19 mouse cellular contexts compared by ENCODE assay signal in genomic region chr5:30655526-30656195, GRCm38 (mm10). TPM values are rescaled to one million over a fixed set of nuclear protein-coding genes. Genes with fewer than 3 reads are reported as not detected.
DNase-seq lines count a peak whose midpoint lies in the region; ATAC-seq lines count a peak whose summit lies in the region.
"Had no signal": no experiment of that assay in that cellular context is flagged by ENCODE, and none has a peak within 500 bp of the region (broad histone marks: within the 10 kb centered on the region; RNA-seq: fewer than 3 reads in every experiment).

No protein-coding gene starts in this region.

- no peaks in the 10 kb centered on the region; the same call in 1 of the 2 replicates for H3K9me3 ChIP-seq in heart, embryonic 11.5 days (replicated peaks; ENCODE audit: control insufficient read depth, low read length)
- H3K9me3 ChIP-seq: embryonic facial prominence, embryonic 10.5 days; embryonic facial prominence, embryonic 12.5 days; forebrain, embryonic 13.5 days; forebrain, embryonic 15.5 days had no signal

- H3K4me2 ChIP-seq in heart, embryonic 11.5 days: no peak overlapping the region
- H3K4me2 ChIP-seq: embryonic facial prominence, embryonic 12.5 days; forebrain, embryonic 13.5 days; forebrain, embryonic 15.5 days had no signal

- no peak overlapping the region for H3K4me3 ChIP-seq in heart, embryonic 11.5 days (ENCODE audit: low read depth, low read length)
- no peak overlapping the region for H3K4me3 ChIP-seq in macrophage (ENCODE audit: inconsistent target)
- H3K4me3 ChIP-seq: embryonic facial prominence, embryonic 10.5 days; embryonic facial prominence, embryonic 12.5 days; forebrain, embryonic 13.5 days; forebrain, embryonic 15.5 days had no signal

- no peak overlapping the region for H3K27ac ChIP-seq in heart, embryonic 11.5 days (ENCODE audit: low read depth, low read length)
- H3K27ac ChIP-seq in macrophage: peak overlapping the region; percentile 21
- H3K27ac ChIP-seq: embryonic facial prominence, embryonic 10.5 days; embryonic facial prominence, embryonic 12.5 days; forebrain, embryonic 13.5 days; forebrain, embryonic 15.5 days had no signal

- H3K27me3 ChIP-seq in heart, embryonic 11.5 days (ENCODE audit: control insufficient read depth, insufficient read depth, low read length): no peaks in the 10 kb centered on the region
- H3K27me3 ChIP-seq: embryonic facial prominence, embryonic 12.5 days; forebrain, embryonic 13.5 days; forebrain, embryonic 15.5 days had no signal

- DNase-seq in heart, adult 11 months: peak; percentile 90
- DNase-seq in 3T3-L1 (ENCODE audit: low read depth, low spot score): peak; percentile 54
- no peak for DNase-seq in urinary bladder, adult 2 months (ENCODE audit: low spot score)
- DNase-seq: adrenal gland, adult 2 months; adrenal gland, postnatal 10 days; adrenal gland, postnatal 25 days; cerebellum, adult 11-12 months; cerebellum, adult 2 months; cerebellum, adult 9-10 months; cerebellum, postnatal 10 days; cerebellum, postnatal 25 days; forebrain, postnatal 0 days had no signal

- H3K4me1 ChIP-seq in heart, embryonic 11.5 days (ENCODE audit: control insufficient read depth, insufficient read depth, low read length): 0 out of 2 replicates have a peak, but pooled peaks cover 2% of the 10 kb centered on the region
- H3K4me1 ChIP-seq: embryonic facial prominence, embryonic 10.5 days; embryonic facial prominence, embryonic 12.5 days; forebrain, embryonic 13.5 days; forebrain, embryonic 15.5 days had no signal

- peaks cover 6% of the 10 kb centered on the region for H3K36me3 ChIP-seq in heart, embryonic 11.5 days (ENCODE audit: control insufficient read depth, insufficient read depth, low read length)
- peaks cover 68% of the 10 kb centered on the region for H3K36me3 ChIP-seq in macrophage (ENCODE audit: inconsistent target)

- no peak for ATAC-seq in heart, embryonic 11.5 days (replicated peaks; ENCODE audit: insufficient number of reproducible peaks, low FRiP score, low TSS enrichment)
- ATAC-seq: forebrain, embryonic 13.5 days; forebrain, embryonic 15.5 days; forebrain, postnatal 0 days had no signal

- peaks cover 45% of the 10 kb centered on the region for H3K79me2 ChIP-seq in macrophage (ENCODE audit: inconsistent target)

- no peak overlapping the region for H3K9ac ChIP-seq in heart, embryonic 11.5 days (ENCODE audit: low read depth, low read length)
- H3K9ac ChIP-seq: embryonic facial prominence, embryonic 12.5 days; forebrain, embryonic 13.5 days; forebrain, embryonic 15.5 days; forebrain, postnatal 0 days had no signal

- 87% methylated on average over 6 of the region's 6 CpGs for WGBS in heart, embryonic 11.5 days (ENCODE audit: insufficient replicate concordance)
- 81% methylated on average over 6 of the region's 6 CpGs for WGBS in macrophage (ENCODE audit: missing documents)

RNA-seq across cellular contexts. Expression of gene Slc35f6, which starts 7.9 kb away (rescaled TPM):
- 21.6 and 22.9 TPM in 2 replicates for polyA plus RNA-seq in heart, embryonic 11.5 days (2014; fragmentation: Nextera tagmentation; extraction: Ambion mirVana)
- total RNA-seq in macrophage (2018; cell fraction: chromatin; rRNA removed): 100 to 1,000 TPM in 25 of 26 experiments, 10 to 100 TPM in 1; 89.4 to 417 (median 226) TPM
- 100 to 1,000 TPM in 15 of 26 experiments, 10 to 100 TPM in 11; 77.4 to 164 (median 107) TPM for total RNA-seq in macrophage (2018; cell fraction: cytosol; rRNA removed)
- 100 to 1,000 TPM; 104 to 421 (median 208) TPM for total RNA-seq in macrophage (2018; cell fraction: nucleus; rRNA removed)
- polyA plus RNA-seq in macrophage (2018): 88.8 to 137 TPM (median 120 TPM) in 3 replicates
- polyA plus RNA-seq in urinary bladder, adult 2 months (2012; rRNA removed): 51.3 and 51.9 TPM in 2 replicates

RNA-seq across cellular contexts. Expression of gene Cenpa, which starts 10.9 kb away (rescaled TPM):
- polyA plus RNA-seq in heart, embryonic 11.5 days (2014; fragmentation: Nextera tagmentation; extraction: Ambion mirVana): 296 and 306 TPM in 2 replicates
- 100 to 1,000 TPM in 9 of 26 experiments, 10 to 100 TPM in 11, 1 to 10 TPM in 6; 3.6 to 520 (median 18.9) TPM for total RNA-seq in macrophage (2018; cell fraction: chromatin; rRNA removed)
- 100 to 1,000 TPM in 7 of 26 experiments, 10 to 100 TPM in 6, 1 to 10 TPM in 13; 3.0 to 146 (median 43.9) TPM for total RNA-seq in macrophage (2018; cell fraction: cytosol; rRNA removed)
- total RNA-seq in macrophage (2018; cell fraction: nucleus; rRNA removed): 100 to 1,000 TPM in 7 of 26 experiments, 10 to 100 TPM in 8, 1 to 10 TPM in 11; 2.4 to 452 (median 24.4) TPM
- 14.0 to 121 TPM (median 41.5 TPM) in 3 replicates for polyA plus RNA-seq in macrophage (2018)
- 7.9 and 9.9 TPM in 2 replicates for polyA plus RNA-seq in urinary bladder, adult 2 months (2012; rRNA removed)

RNA-seq across cellular contexts. Expression of gene Dpysl5, which starts 55.7 kb away (rescaled TPM):
- 2.9 and 3.5 TPM in 2 replicates for polyA plus RNA-seq in heart, embryonic 11.5 days (2014; fragmentation: Nextera tagmentation; extraction: Ambion mirVana)
- not detected for total RNA-seq in macrophage (2018; cell fraction: chromatin; rRNA removed)
- not detected for total RNA-seq in macrophage (2018; cell fraction: cytosol; rRNA removed)
- total RNA-seq in macrophage (2018; cell fraction: nucleus; rRNA removed): not detected
- polyA plus RNA-seq in macrophage (2018): not detected in 3 replicates
- polyA plus RNA-seq in urinary bladder, adult 2 months (2012; rRNA removed): 0.28 and 0.35 TPM in 2 replicates
- total RNA-seq: MEL had no signal
